Mouse (Mus musculus): ENCODE data around the gene Rbm38.

The Rbm38 gene

DNA sequence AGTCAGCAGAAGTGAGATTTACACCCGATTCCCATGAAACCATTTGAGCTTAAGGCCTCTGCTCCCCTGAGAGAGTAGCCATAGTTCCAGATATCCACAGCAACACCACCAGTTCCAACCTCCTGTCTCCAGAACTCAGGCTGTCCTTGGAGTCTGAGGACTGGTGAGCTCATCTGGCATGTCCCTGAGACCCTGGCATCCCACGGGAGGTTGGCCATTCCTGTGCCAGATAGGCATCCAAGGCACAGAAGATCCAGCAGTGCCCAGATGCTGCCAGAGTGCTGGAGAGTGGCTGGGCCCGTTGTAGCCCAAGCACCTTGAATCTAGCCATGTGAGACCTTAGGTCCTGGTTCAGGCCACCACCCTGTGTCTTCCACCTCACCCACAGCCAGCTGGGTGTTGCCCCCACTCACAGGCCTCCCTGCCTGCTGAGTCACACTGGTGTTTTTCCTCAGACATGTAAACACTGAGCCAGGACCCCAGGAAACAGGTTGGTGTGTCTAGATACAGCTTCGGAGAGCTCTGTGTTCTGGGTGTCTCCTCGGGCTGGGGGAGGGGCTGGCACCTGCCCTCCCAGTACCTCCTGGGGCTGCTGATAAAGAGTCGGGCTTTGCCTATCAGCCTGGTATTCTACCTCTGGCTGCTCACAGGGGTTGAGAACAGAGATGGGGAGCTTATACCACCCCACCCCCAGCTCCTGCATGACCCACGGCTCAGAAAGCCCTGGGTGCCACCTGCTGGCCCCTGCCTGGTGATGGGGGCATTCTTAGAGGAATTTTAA is 17.7 kb downstream of the Rbm38 start:
- DNase-seq = peak; percentile 90

DNA sequence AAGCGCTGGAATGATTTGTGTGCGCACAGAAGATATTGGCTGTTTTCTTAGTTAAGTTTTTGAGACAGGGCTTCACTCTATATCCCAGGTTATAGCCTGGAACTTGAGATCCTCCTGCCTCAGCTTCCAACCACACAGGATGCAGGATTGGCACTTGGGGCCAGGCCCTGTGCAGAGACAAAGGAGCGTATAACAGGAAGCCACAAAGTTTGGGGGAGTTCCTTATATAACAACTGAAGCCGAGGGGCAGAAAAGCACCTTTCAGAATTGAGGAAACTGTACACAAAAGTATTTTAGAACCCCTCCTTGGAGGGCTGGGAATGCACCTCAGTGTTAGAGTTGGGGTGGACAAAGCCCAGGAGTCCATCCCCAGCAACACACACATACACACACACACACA is 18.7 kb downstream of the Rbm38 start:
- DNase-seq = no peak

DNA sequence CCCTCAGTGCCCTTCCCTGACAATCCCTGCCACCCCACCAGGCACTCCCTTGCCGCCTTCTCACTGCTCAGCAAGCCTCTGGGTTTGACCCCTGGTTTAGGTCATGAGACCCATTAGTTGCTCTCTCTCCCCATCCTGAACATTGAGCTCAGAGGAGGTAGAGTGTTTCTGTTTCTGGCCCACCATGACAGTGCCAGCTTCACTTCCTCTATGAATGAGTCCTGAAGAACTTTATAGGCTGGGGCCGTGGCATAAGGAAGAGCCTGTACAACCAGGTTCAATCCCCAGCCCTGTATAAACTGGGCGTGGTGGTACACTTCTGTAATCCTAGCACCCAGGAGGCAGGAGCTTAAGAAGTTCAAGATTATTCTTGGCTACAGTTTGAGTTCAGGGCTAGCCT is 20.5 kb downstream of the Rbm38 start:
- DNase-seq = no peak

DNA sequence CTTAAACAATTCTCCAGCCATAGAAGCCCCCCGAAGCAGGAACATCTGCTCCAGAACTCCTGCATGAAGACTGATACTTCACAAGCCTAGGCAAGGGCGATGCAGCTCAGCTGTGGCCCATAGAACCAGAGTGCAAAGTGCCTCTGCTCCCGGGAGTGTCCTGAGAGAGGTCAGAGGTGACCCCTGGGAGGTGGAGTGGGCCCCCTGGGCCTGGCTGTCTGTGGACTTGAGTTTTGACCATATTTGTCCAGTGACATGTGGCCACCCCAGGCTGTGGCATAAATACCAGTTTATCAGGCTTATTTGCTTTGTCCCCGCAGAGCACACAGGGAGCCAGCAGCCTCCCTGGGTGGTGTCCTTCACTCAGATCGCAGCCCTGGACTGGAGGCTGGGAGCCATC is 20.9 kb downstream of the Rbm38 start:
- no peak for DNase-seq

DNA sequence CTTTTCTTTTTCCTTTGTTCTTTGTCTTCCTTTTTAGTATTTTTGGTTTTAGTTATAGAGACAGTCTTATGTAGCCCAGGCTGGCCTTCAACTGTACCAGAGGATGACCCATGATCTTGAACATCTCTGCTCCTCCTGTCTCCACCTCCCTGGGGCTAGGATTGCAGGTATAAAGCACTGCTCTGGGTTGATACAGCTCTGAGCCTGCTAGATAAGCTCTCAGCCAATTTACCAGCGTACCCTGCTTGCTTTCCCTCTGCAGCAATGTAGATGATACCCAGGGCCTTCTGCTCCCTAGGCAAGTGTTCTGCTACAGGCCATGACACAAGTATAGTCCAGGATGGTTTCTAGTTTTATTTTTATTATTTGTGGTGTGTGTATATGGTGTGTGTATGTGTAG is 21.6 kb downstream of the Rbm38 start:
- DNase-seq = no peak

DNA sequence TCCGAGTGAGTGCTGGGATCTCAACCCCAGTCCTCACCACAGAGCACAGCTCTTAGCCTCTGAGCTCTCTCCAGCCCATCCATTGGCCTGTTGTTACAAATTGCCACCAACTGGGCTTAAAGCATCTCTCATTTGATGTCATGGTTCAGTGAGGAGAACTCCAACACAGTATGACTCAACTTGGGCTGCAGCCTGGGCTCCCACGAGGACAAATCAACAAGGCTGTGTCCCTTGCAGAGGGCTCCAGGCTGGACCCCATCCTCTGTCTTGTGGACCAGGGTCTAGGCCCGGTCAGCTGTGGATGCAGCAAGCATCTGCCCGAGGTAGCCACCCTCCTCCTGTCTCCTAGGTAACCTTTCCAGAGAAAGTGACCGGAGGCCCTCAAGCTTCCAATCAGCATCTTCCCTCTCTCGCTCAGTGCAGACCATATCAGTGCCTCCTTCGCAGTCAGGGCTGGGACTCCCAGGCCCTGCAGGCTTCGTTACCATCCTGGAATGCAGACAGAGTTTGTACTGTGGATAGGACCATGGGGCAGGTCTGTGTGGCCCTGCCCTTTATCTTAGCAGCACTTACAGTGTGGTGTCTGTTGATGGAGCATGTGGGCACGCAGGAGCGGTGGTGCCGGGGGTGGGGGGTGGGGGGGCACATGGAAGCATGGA is 22.3 kb downstream of the Rbm38 start:
- no peak for DNase-seq

DNA sequence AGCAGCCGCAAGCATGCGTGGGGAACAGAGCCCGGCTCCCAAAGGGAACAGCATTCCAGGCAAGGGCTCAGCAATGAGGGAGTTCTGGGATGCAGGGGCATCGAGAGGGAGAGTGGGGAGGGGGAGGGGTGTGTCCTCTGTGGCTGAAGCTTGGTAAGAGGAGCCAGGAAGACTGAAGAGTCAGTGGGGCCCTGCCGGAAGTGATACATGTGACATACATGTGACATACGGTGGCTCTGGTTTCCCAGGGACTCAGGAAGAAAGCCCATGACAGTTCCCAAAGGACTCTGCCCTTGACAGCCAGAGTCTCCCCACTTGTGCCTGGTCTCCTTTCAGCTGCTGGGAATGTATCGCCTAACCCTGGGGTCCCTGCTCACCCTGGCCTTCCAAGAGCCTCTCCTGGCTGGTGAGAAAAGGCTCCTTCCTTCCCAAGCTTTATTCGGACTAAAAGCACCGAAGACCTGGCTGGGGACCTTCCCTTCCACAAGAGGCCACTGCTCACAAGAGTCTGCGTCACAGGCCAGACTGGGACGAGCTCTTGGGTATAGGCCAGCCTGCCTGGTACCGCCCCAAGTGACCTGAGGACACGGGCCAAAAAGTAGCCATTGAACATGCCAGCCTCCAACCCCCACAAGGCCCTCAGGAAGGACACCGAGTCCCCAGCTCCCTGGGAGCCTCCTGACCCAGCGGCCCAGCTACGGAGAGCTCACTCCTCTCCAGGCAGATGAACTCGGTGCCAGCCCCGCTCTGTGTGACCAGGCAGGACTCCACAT is 24.1 kb downstream of the Rbm38 start:
- DNase-seq = peak; percentile 98

DNA sequence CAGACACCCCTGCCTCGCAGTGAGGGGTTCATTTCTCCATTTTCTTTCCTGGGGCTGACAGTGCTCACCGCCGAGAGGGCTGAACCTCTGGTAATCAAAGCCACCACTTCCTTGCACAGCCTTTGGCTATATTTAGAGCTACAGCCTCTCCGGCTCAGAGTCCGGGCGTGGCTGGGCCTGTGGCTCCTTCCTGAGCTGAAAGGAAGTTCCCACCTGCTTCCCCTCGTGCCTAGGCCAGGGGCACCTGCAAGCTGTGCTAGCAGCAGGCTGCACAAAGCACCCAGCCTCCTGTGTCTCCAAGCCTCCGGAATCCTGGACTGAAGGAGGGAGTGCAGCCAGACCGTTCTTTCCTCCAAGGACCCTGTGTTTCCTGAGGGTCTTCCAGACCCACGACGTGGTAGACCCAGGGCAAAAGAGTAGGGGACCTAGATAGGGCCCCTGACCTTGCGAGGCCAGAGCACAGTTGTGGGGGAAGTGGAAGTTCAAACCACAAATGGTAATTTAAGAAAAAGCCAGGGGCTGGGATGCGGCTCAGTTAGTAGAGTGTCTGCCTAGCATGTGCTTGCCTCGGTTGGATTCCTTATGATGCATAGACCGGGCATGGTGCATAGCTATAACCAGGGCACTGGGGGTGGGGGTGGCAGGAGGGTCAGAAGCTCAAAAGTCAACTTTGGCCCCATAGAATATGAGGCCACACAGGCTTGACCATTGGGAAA is 26.4 kb downstream of the Rbm38 start:
- DNase-seq = peak; percentile 95

DNA sequence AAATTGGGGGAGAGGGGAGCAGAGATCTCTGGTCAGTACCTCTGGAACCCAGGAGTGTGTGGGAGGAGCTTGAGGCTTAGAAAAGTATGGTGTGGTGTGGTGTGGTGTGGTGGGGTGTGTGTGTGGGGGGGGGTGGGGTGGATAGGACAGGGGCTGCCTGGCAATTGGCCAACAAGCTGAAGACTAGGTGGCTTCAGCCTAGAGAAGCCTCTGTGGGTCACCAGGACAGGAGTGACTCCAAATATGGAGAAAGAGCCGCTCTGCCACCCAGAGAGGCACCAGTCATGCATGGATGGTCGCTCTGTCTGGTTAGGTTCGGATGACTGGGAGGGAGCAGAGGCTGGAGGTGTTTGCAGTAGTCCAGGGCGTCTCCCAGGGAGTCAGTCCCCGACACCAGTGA is 27.2 kb downstream of the Rbm38 start:
- peak; percentile 89 for DNase-seq

DNA sequence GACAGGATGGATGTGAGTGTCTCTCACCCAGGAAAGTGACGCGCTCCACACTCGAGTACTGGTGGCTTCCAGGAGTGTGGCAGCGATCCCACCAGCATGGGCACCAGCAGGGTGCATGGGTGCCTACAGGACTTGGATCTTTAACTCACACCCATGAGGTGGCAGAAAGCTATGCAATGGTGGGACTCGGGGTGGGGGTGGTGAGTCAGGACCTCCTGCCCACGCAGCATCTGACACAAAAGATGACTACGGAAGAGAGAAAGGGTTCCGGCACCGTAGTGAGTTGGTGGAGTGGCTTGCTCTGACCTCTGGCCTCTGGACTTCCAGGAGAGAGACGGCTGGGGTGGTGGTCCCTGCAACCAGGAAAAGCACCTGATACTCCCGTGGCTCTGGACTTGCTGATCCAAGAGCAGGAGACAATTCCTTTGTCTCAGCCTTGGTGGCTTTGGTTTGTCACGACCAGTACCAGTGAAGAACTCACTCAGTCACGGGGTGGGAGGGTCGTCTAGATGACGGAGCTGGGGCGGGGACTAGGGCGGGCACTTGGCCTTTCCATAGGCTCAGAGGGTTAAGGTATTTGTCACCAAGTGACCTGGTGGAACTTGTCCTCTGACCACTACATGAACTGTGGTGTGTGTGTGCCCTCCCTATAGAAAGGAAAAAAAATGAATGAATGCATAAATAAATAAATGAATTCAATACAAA is 27.9 kb downstream of the Rbm38 start:
- no peak for DNase-seq

DNA sequence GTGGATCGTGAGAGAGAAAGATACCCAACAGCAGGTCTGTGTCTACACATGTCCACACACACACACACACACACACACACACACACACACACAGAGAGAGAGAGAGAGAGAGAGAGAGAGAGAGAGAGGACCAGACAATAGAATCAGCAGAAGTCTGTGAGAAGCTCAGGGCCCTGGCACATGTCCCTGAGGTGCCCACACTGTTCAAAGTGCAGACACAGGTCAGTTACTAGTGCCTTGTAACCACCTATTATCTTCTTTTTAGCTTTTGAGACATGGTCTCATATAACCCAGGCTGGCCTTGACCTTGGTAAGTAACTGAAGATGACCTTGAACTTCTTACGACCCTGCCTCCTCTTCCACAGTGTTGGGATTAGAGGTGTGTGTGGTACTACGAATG is 28.9 kb downstream of the Rbm38 start:
- no peak for DNase-seq

DNA sequence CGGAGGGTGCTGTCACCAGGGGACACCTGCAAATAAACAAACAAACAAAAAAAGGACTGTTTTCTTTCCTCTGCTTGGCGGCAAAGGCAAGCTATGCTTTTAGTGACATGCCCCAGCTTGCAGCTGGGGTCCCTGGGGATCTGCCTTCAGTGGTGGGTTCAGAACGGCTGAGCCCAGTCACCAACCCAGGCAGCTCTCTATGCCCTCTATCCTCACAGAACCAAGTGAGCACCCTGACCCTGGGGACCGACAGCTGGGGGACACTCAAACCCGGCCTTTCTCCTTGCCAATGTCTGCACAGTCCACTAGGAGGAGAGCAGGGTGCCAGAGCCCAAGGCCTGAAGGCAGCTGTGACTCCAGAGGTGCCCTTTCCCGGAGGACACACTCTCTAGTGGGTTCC is 29.5 kb downstream of the Rbm38 start:
- DNase-seq = peak; percentile 90

DNA sequence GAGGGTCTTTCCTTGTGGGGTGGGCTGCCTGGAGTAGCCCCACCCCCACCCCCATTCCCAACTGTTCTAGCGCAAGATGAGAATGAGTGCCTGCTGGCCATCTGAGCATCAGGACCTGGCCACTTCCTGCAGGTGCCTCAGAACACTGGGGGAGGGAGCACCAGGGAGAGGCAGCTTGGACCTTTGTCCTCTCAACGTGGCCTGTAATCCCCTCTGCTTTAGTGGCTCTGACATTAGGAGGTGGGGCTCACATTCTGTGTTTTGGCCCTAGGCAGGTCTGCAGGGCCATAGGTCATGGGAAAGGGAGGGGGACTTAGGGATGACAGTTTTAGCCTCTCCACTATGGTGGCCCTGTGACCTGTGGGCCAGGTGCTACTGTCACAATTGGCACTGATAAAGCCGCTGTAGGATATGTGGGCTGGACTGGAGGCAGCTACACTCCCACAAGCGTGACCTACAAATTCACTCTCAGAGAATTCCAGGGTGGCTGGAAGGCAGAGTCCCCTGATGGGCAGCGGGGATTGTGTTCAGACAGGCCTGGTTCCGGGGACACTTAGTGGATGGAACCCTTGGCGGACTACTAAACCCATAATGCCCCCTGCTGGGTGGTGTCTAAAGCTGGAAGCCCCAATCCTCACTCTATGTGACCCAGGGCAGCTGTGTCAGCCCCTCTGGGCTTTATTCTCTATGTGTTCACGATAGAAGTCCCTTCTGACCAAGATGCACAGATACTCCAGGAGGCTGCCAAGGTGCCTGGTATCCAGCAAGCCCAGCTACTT is 30.5 kb downstream of the Rbm38 start:
- peak; percentile 88 for DNase-seq

DNA sequence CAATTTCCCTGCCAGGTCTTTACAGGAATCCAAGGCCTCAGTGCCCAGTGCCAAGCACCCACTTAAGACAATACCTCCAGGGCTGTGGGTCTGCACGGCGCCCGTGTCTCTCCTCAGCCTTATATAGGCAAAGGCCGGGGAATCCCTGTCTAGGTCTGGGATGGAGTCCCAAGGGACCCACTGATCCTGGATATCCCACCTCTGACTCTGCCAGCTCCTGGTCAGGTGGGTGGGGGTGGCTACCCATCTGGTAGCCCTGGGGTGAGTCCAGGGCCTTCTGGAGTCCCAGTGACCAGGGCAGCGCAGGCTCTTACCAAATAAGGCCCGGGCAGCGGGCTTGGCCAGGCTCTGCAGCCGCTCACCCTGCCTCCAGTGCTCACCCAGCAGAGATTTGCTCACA is 32.6 kb downstream of the Rbm38 start:
- DNase-seq = peak; percentile 94

DNA sequence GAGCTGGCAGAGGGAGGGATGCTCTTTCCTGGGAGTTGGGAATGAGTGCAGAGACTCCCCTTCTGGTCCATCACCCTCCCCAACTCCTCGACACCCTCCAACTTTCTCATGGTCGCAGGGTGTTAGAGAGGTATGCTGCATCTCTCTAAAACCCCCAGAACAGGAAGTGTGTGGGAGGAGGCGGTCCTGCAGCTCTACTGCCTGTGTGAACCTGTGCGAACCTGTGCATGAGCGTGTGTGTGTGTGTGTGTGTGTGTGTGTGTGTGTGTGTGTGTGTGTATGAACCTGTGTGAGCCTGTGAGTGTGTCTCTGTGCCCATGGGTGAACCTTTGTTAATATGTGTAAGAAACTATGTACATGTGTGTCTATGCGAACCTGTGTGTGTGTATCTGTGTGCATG is 33.5 kb downstream of the Rbm38 start:
- no peak for DNase-seq

DNA sequence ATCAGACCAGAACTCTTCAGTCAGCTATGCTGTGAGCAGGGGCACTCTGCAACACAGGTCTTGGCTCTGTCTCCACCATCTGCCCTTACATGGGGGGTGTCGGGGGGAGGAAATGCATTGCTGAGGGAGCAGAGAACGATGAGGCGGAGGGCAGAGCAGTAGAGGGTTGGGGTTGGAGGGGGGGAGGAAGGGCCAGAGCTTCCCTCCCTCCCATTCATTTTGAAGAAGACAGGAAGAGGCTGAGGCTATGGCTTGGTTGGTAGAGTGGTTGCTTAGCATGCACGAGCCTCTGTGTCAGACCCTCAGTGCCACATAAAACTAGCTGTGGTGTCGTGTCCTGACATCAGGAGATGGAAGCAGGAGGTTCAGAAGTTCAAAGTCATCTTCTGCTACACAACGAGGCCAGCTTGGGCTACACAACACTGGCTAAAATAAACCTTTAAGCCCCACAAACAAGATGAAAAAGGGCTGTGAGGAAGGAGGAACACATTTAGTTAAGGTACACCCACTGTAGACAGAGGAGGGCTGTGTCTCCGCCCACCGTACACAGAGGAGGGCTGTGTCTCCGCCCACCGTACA is 36.1 kb downstream of the Rbm38 start:
- no peak for DNase-seq

DNA sequence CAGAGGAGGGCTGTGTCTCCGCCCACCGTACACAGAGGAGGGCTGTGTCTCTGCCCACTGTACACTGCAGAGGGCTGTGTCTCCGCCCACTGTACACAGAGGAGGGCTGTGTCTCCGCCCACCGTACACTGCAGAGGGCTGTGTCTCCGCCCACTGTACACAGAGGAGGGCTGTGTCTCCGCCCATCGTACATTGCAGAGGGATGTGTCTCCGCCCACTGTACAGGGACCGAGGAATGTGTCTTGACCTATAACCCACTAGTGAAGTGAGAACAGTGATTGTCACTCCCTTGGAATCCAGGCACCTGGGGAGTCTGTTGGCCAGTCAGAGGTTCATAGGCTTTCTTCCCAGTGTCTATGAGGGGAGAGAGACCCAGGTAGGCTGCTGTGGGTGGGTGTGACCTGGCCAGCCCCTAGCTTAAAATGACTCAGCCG is 36.6 kb downstream of the Rbm38 start:
- DNase-seq = peak; percentile 85

DNA sequence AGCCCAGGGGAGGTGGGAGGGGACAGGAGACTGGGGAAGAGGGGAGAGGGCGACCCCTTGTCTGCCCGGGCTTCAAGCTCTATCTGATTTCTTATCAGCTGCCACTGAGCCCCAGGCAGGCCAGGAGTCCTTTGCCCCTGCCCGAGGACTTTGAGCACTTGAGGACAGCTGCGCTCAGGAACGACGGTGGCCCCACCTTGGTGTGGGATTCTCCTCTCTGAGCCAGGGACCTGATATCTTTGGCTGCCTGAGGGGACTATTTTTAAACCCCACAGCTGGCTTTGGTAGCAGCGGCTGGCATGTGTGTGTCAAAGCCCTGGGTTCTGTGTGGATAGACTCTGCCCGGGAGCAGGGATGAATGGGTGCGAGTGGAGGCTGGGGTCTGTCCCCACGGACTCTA is 37.3 kb downstream of the Rbm38 start:
- DNase-seq = peak; percentile 97

DNA sequence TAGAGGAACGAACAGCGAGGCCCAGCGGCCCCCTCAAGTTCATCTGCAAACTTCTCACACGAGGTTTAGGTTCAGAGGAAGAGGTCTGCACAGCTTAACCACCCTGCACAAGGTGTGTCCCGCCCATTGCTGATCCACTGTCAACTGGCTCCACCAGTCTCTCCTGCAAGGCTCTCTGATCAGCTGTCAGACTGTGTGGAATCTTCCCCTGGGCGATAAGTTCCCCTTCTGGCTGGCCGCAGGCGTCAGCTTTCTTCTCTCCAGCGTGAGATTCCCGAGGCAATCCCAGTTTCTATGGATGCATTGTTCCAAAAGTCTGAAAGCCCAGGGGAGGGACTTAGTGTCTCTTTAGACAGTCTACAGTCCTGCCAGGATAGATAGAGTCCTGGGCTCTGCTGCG is 38.0 kb downstream of the Rbm38 start:
- peak; percentile 88 for DNase-seq

DNA sequence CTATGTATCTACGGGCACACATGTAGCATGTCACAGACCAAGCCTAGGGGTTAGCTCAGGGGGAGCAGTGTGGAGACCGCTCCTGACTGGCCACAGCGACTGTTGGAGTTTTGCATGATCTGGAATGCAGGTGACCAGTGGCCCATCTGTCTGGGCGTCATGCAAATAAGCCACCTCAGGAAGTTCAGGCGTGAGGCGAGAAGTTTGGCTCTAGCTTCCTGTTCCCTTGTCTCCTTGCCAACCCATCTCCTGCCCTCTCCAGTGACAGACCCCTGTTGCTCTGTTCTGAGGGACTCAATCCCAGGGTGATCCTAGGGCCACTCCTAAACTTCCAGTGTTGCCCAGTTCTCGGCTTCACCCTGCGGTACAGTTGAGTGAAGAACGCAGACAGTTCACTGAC is 40.2 kb downstream of the Rbm38 start:
- DNase-seq = peak; percentile 85
